Mouse (Mus musculus) frontal cortex, adult (tissue): Measurements from ENCODE around the gene Asb1.

ENCODE experiments used
- ATAC-seq: cut with Nextera tagmentation; 2 replicates; pipeline ENCODE4 v1.9.2; 2017; ENCODE audit warnings: mild to moderate bottlenecking, moderate library complexity, mixed read lengths; ENCODE audit not compliant: low TSS enrichment

Gene Asb1

GRCm38 (mm10) chr1:91540271-91540826 lies at the start of gene Asb1:
TSS of gene Asb1 (plus strand) at chr1:91540544.
- ATAC-seq, result peak; percentile 95

- no peak for ATAC-seq
Measured at GRCm38 (mm10) chr1:91492740-91493139, 47.6 kb upstream of the Asb1 start.

- peak; percentile 6 for ATAC-seq
Measured at GRCm38 (mm10) chr1:91493938-91494337, 46.4 kb upstream of the Asb1 start.

GRCm38 (mm10) chr1:91494457-91495140 lies 45.7 kb upstream of the Asb1 start, which contains the start of gene Traf3ip1:
TSS of gene Traf3ip1 (plus strand) at chr1:91494647.
- ATAC-seq, result peak; percentile 99

GRCm38 (mm10) chr1:91495321-91495720 lies 45.0 kb upstream of the Asb1 start:
- no peak for ATAC-seq

GRCm38 (mm10) chr1:91498579-91498978 lies 41.8 kb upstream of the Asb1 start:
- ATAC-seq, result no peak

GRCm38 (mm10) chr1:91504615-91505014 lies 35.7 kb upstream of the Asb1 start:
- ATAC-seq, result no peak

GRCm38 (mm10) chr1:91514916-91515315 lies 25.4 kb upstream of the Asb1 start:
- no peak for ATAC-seq

- no peak for ATAC-seq
Measured at GRCm38 (mm10) chr1:91515642-91516041, 24.7 kb upstream of the Asb1 start.

GRCm38 (mm10) chr1:91523759-91524158 lies 16.6 kb upstream of the Asb1 start:
- ATAC-seq, result peak; percentile 88; the same call in 1 of the 2 replicates

GRCm38 (mm10) chr1:91525838-91526237 lies 14.5 kb upstream of the Asb1 start:
- no peak for ATAC-seq

GRCm38 (mm10) chr1:91530166-91530565 lies 10.2 kb upstream of the Asb1 start:
- ATAC-seq, result no peak

GRCm38 (mm10) chr1:91532243-91532642 lies 8.1 kb upstream of the Asb1 start:
- ATAC-seq, result no peak

GRCm38 (mm10) chr1:91532892-91533291 lies 7.5 kb upstream of the Asb1 start:
- no peak; the same call in 1 of the 2 replicates for ATAC-seq

GRCm38 (mm10) chr1:91533483-91533882 lies 6.9 kb upstream of the Asb1 start:
- ATAC-seq, result no peak

GRCm38 (mm10) chr1:91533961-91534723 lies 6.2 kb upstream of the Asb1 start:
- no peak for ATAC-seq

- no peak for ATAC-seq
Measured at GRCm38 (mm10) chr1:91537786-91538569, 2.4 kb upstream of the Asb1 start.

- ATAC-seq, result no peak
Measured at GRCm38 (mm10) chr1:91538570-91538929, 1.8 kb upstream of the Asb1 start.

GRCm38 (mm10) chr1:91539246-91539645 lies 1.1 kb upstream of the Asb1 start:
- ATAC-seq, result no peak

- ATAC-seq, result peak; percentile 25
Measured at GRCm38 (mm10) chr1:91539704-91540270, 557 bp upstream of the Asb1 start.

GRCm38 (mm10) chr1:91541042-91541592 lies 773 bp downstream of the Asb1 start:
- no peak for ATAC-seq
